Mouse (Mus musculus) spleen, adult 2 months (tissue): ENCODE results near the gene Nkx2-1. TPM values are rescaled to one million over a fixed set of nuclear protein-coding genes. Genes with fewer than 3 reads are reported as not detected.
"Not testable (repeated sequence)": the region's sequence is repeated elsewhere in the genome, so short reads cannot be mapped to it uniquely, and the experiment has no call there.

Experiments
- DNase-seq, 2 experiments: peaks; one replicate each; pipeline versions ENCODE4 v3.0.0 to v3.0.0-alpha.2; 2012 to 2021; ENCODE audit warnings: low spot score in 2 of 2, low read depth in 1 of 2
- H3K27ac ChIP-seq: fragments of 200-500 bp; 2 replicates; pipeline ENCODE4 v1.5.1; 2012; ENCODE audit warnings: low read length, inconsistent platforms; ENCODE audit not compliant: insufficient read depth
- H3K27me3 ChIP-seq: fragments of 200-500 bp; 2 replicates; pipeline ENCODE4 v1.6.1; 2012; ENCODE audit warnings: mild to moderate bottlenecking, moderate library complexity, low read length, inconsistent platforms; ENCODE audit not compliant: control insufficient read depth, insufficient read depth
- H3K36me3 ChIP-seq: fragments of 200-500 bp; 2 replicates; pipeline ENCODE4 v1.6.1; 2012; ENCODE audit warnings: mild to moderate bottlenecking, low read length, inconsistent platforms; ENCODE audit not compliant: control insufficient read depth, insufficient read depth
- H3K4me1 ChIP-seq: fragments of 200-500 bp; 2 replicates; pipeline ENCODE4 v1.6.1; 2011; ENCODE audit warnings: inconsistent platforms; ENCODE audit not compliant: control insufficient read depth, insufficient read depth, insufficient read length
- H3K4me3 ChIP-seq: fragments of 200-500 bp; 2 replicates; pipeline ENCODE4 v1.5.1; 2011; ENCODE audit warnings: mild to moderate bottlenecking, inconsistent platforms; ENCODE audit not compliant: insufficient read depth, insufficient read length; ENCODE audit errors: extremely low read depth
- CTCF ChIP-seq: fragments of 200-500 bp; IDR thresholded peaks from 2 replicates; pipeline ENCODE4 v1.5.1; 2011; ENCODE audit warnings: mild to moderate bottlenecking, inconsistent platforms; ENCODE audit not compliant: insufficient read depth, insufficient read length, insufficient replicate concordance; ENCODE audit errors: extremely low read depth
- POLR2A ChIP-seq: fragments of 200-500 bp; IDR thresholded peaks from 2 replicates; pipeline ENCODE4 v1.6.1; 2011; ENCODE audit warnings: low read depth, low read length, inconsistent platforms
- WGBS: fragments of 180-500 bp; shearing (Covaris S2); methylation state at CpG from one replicate; pipeline ENCODE4 v1.1.7; 2018; 5-methylcytosine and 5-hydroxymethylcytosine counted together
- polyA plus RNA-seq: library from polyadenylated mRNA; depleted of rRNA; stranded (reverse); fragments of >200 nt; gene quantifications from 2 replicates; pipeline ENCODE4 v1.2.3, GENCODE M21; 2012

The Nkx2-1 gene
- polyA plus RNA-seq, 1 experiment: not detected

DNA sequence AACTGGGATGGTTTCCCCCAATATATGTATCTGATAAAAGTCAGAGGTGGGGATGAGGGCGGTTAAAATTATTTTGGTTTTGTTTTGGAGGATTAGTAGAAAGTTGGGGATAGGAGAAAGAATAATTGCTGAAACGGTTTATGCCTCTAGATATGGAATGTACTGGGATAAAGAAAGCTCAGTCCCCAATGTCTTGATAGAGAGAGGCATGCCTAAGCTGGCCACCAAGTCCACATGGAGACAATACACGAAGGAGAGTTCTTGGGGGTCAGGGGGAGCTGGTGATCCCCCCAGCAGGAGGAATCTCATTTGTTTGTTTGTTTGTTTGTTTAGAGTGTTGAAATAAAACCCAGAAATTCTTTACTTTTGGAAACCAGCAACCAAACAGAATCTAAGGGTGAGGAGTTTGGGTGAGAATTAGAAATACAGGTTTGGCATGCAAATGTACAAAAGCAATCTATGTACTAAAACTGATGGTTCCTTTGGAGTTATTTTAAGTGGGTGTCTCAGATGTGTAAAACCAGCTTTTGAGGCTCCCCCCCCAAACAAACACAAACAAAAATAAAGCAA, 5.6 kb downstream of the Nkx2-1 start:
- Histone ChIP-seq H3K36me3 (no peaks in the 10 kb centered on the region), H3K4me1 (no peaks in the 10 kb centered on the region), H3K27me3 (peaks cover 36% of the 10 kb centered on the region), H3K27ac (no peak overlapping the region), H3K4me3 (no peak overlapping the region)
- no peak for DNase-seq
- TF ChIP-seq POLR2A (no peak), CTCF (no peak)
- WGBS: 7% methylated on average over 3 of the region's 3 CpGs

DNA sequence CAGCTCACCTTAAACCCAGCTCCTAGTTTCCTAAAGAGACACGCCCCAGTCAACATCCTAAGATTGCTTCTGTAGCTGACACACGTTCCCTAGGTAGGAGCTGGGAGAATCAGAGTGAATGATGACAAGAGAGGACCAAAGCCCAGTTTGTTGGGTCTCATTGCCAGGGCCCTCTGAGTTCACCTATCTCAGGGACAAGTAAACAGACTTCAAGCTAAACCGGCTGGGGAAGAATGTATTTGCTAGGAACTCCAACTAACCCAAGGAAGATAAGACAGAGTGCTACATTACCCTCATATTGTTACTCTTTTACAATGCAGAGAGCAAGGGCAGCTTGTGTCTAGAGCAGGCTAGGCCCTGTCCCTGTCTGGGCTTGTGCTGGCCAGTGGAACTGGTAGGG, 6.8 kb downstream of the Nkx2-1 start:
- peaks cover 28% of the 10 kb centered on the region for H3K27me3 ChIP-seq
- DNase-seq: no peak
- 12% methylated on average over 3 of the region's 3 CpGs for WGBS
- H3K4me1 ChIP-seq: no peaks in the 10 kb centered on the region
- TF ChIP-seq CTCF (no peak), POLR2A (no peak)
- H3K36me3 ChIP-seq: no peaks in the 10 kb centered on the region
- H3K27ac ChIP-seq: no peak overlapping the region
- no peak overlapping the region for H3K4me3 ChIP-seq

DNA sequence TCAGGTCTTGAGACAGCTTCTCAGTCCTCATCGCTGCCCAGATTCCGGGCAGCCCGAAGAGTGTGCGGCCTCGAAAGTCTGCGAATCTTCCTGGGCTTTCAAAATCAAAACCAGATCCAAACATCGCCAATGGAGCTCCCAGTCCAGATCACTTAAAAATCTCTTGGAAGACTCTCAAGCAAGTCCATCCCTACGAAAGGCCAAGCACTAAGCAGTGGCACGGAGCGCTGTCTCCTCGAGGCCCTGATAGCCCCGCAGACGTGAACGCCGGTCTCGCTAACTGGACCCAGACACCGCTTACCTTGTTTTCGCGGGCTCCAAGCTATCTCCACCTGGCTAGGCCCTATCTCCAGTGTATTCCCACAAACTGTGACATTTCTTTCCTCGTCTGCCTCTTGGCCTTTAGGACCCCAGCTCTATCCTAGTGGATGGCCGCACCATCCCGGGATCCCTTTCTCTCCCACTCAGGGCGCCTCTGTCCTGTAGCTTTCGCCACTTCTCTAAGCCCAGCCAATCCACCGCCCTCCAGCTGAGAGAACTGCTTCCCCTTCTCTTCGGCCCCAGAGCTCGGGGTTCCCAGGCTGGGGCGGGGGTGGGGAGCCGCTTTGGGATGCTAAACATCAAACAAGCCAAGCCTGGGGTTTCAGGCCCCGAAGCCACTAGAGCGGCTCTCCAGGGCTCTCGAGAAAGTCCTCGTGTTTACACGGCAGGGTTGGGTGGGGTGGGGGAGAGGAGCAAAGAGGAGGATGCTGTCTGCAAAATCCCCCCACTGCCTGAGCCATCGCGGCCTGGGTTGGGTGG, 7.6 kb downstream of the Nkx2-1 start:
- no peak for TF ChIP-seq POLR2A
- no peak for TF ChIP-seq CTCF

DNA sequence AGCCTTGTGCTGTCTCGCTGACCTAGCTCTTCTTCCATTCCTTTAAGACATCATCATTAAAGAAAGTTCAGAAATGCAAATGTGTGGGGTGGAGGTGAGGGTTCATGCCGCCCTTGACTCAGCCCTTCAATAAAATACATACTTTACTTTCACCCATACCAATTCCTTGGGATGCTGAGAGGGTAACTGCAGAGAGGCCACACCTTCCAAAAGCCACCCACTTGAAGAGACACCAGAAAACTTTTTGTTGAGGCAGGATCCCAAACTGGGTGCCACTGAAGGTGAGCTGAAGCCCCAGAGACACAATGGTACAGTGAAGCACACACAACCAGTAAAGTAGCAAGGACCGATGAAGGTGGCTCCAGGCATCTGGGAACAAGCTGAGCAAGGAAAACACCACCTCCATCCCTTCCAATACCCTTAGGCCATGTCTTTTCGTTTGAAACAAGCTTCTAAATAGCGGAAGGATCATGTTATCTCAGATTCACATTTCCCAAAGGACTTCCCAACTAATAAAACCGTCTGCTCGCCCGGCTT, 8.6 kb downstream of the Nkx2-1 start:
- TF ChIP-seq POLR2A: no peak
- no peak for TF ChIP-seq CTCF
- Histone ChIP-seq H3K27ac (no peak overlapping the region), H3K4me3 (no peak overlapping the region), H3K4me1 (no peaks in the 10 kb centered on the region), H3K36me3 (no peaks in the 10 kb centered on the region), H3K27me3 (peaks cover 17% of the 10 kb centered on the region)
- 8% methylated on average over 8 of the region's 8 CpGs for whole genome bisulfite sequencing
- DNase-seq: no peak

More for the DNA sequence above, 7.6 kb downstream of the Nkx2-1 start:
- H3K27ac ChIP-seq: no peak overlapping the region
- H3K27me3 ChIP-seq: peaks cover 23% of the 10 kb centered on the region
- whole genome bisulfite sequencing: 7% methylated on average over 36 of the region's 36 CpGs
- no peak for DNase-seq
- H3K36me3 ChIP-seq: no peaks in the 10 kb centered on the region
- no peaks in the 10 kb centered on the region for H3K4me1 ChIP-seq
- H3K4me3 ChIP-seq: no peak overlapping the region

DNA sequence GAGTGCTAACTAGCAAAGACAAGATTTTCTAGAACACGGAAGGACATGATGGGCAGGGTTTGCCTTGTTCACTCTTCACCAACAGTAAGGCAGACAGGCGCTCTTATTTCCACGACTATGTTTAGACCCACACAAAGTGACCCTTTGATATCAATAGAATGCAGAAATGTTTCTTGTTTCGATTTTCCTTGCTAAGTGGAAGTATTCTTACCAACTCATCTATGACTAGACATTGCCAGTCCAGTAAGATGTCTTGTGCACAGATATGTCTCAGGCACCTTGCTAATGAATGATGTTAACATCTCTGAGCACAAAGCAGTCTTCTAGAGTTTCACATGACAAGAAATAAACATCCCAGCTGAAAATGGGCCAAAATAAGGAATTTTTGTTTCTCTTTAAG, 9.6 kb downstream of the Nkx2-1 start:
- no peak overlapping the region for H3K27ac ChIP-seq
- no peaks in the 10 kb centered on the region for H3K36me3 ChIP-seq
- TF ChIP-seq POLR2A (no peak), CTCF (no peak)
- WGBS: 25% methylated on average over 4 of the region's 4 CpGs
- no peak overlapping the region for H3K4me3 ChIP-seq
- H3K4me1 ChIP-seq: no peaks in the 10 kb centered on the region
- DNase-seq: no peak
- H3K27me3 ChIP-seq: peaks cover 15% of the 10 kb centered on the region

DNA sequence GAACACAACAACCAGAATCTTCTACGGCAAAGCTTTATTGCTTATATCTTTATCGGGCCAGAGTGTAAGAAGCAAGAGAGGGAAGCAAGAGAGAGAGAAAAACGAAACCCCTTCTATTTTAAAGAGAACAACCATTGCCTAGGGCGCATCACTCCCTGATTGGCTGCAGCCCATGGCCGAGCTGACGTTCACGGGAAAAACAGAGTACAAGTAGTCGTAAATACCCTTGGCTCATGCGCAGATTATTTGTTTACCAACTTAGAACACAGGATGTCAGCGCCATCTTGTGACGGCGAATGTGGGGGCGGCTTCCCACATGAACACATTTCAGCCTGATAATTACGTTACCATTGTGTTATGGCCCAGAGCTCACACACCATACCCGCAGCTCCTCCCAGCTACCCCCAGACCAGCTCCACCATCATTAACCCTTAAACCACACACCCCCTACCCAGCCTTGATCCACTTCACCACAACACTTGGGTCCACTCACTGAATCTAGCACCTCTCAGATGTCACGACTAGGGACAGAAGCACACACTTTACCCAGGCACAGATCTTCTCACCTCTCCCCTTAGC, 11.4 kb downstream of the Nkx2-1 start:
- not testable (repeated sequence) for H3K4me3 ChIP-seq, H3K27ac ChIP-seq, H3K36me3 ChIP-seq, H3K4me1 ChIP-seq, DNase-seq
- WGBS: 9% methylated on average over 10 of the region's 16 CpGs
- peaks cover 20% of the 10 kb centered on the region for H3K27me3 ChIP-seq

DNA sequence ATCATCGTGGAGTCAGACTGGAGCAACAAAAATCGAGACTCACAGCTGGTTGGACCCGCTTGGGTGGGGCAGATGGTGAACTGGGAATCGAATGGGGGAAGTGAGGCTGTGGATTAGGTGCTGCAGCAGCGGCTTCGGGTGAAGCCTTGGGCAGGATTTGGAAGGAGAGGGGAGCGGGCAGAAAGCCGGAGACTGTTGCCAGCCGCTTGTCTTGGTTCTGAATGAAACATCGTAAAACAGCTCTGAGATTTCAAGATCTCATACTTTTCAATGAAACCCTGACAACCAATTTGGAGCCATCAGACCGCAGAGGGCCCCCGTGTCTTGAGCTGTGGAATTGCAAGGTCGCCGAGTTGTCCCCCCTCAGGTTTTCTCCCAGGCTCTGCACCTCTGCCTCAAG, 12.5 kb downstream of the Nkx2-1 start:
- 17% methylated on average over 14 of the region's 14 CpGs for WGBS
- no peaks in the 10 kb centered on the region for H3K36me3 ChIP-seq
- DNase-seq: no peak
- peaks cover 25% of the 10 kb centered on the region for H3K27me3 ChIP-seq
- no peaks in the 10 kb centered on the region for H3K4me1 ChIP-seq
- TF ChIP-seq POLR2A (no peak), CTCF (no peak)
- H3K4me3 ChIP-seq: no peak overlapping the region
- no peak overlapping the region for H3K27ac ChIP-seq
